Mouse (Mus musculus) G1E (cell line): ENCODE data around the gene Chst15. TPM values are rescaled to one million over a fixed set of nuclear protein-coding genes. Genes with fewer than 3 reads are reported as not detected.

Experiments used
- ATAC-seq: 2 replicates; pipeline ENCODE4 v1.8.0; 2016; ENCODE audit warnings: mild to moderate bottlenecking; ENCODE audit not compliant: insufficient number of reproducible peaks, poor library complexity, low FRiP score, severe bottlenecking; ENCODE audit errors: extremely low read depth
- DNase-seq: peaks from one replicate; pipeline ENCODE4 v3.0.0; 2012; ENCODE audit warnings: low spot score
- H3K27me3 ChIP-seq: 2 replicates; pipeline ENCODE4 v1.6.1; 2012; ENCODE audit warnings: mild to moderate bottlenecking, low read length, inconsistent platforms; ENCODE audit not compliant: insufficient read depth
- H3K36me3 ChIP-seq: replicated peaks from 2 replicates; pipeline ENCODE3; 2012; ENCODE audit warnings: mild to moderate bottlenecking, inconsistent platforms
- H3K4me1 ChIP-seq: 2 replicates; pipeline ENCODE4 v1.6.1; 2012; ENCODE audit warnings: low read depth, low read length, inconsistent platforms, mixed read lengths; ENCODE audit not compliant: insufficient read depth
- H3K4me3 ChIP-seq: 2 replicates; pipeline ENCODE4 v1.5.1; 2012; ENCODE audit warnings: low read depth, mild to moderate bottlenecking, inconsistent platforms, low read length, moderate library complexity, mixed read lengths
- H3K9me3 ChIP-seq: replicated peaks from 2 replicates; pipeline ENCODE4 v1.6.1; 2012; ENCODE audit warnings: inconsistent platforms
- CTCF ChIP-seq: IDR thresholded peaks from 2 replicates; pipeline ENCODE4 v1.5.1; 2012; ENCODE audit warnings: low read depth, low read length, inconsistent platforms, mixed read lengths
- GATA1 ChIP-seq: IDR thresholded peaks from 2 replicates; pipeline ENCODE4 v1.6.1; 2012; ENCODE audit warnings: borderline replicate concordance, low read length, inconsistent platforms, mixed read lengths
- GATA2 ChIP-seq: IDR thresholded peaks from 2 replicates; pipeline ENCODE4 v1.6.1; 2012; ENCODE audit warnings: low read depth, low read length, inconsistent platforms, borderline replicate concordance
- POLR2AphosphoS5 ChIP-seq: IDR thresholded peaks from 2 replicates; pipeline ENCODE4 v1.6.1; 2012; ENCODE audit warnings: low read depth, low read length, inconsistent platforms; ENCODE audit not compliant: insufficient replicate concordance
- TAL1 ChIP-seq: conservative IDR thresholded peaks from 2 replicates; pipeline ENCODE4 v1.6.1; 2012; ENCODE audit warnings: low read depth, low read length, inconsistent platforms, mixed read lengths
- polyA plus RNA-seq: library from polyadenylated mRNA; stranded (reverse); fragments of >175 nt; gene quantifications from 2 replicates; pipeline ENCODE4 v1.2.3, GENCODE M21; 2012
- total RNA-seq, 2 experiments: library from RNA; stranded (forward) in 1 of 2; stranded (reverse) in 1 of 2; fragments of 200-1000 nt in 1 of 2; fragments of >200 nt in 1 of 2; fragmentation: Nextera tagmentation in 1 of 2; gene quantifications; 2 replicates each; pipeline ENCODE4 v1.2.3; 2014 to 2017

Chst15 gene
- total and polyA plus RNA-seq, 3 experiments, result 0.05 TPM; not detected in 2

DNA sequence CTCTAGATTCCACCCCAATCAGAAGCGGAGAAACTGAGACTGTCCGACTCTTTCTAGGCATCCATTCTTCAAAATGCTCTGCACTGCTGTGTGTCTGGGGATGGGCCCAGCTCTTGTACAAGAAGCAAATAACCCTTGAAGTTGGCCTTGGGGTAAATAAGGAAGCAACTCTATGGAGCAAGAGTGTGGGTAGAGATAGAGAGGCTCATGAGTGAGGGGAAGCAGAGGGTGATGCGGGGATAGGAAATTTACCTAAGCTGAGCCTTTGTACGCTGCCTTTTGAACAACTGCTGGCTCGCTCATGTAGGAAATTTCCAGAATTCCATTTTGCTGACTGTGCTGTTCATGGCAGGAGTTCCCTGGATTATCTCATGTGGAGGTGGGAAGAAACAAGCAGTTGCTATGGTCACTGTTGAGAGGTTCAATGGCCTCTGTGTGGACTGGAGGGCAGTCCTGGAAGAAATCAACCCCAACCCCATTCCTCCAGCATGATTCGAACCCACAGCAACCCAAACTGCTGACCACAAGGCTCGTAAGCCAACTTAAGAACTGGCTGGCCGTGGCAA is 89.9 kb downstream of the Chst15 start:
- no peaks in the 10 kb centered on the region for H3K4me1 ChIP-seq
- TF ChIP-seq GATA1 (no peak), CTCF (no peak)
- no peak for DNase-seq
- no peaks in the 10 kb centered on the region for H3K36me3 ChIP-seq
- H3K4me3 ChIP-seq, result no peak overlapping the region
- peaks cover 75% of the 10 kb centered on the region for H3K9me3 ChIP-seq
- no peak for ATAC-seq
- H3K27me3 ChIP-seq, result no peaks in the 10 kb centered on the region

GRCm38 (mm10) chr7:132226379-132227074 is 90.5 kb downstream of the Chst15 start:
- no peak for ATAC-seq
- H3K36me3 ChIP-seq, result no peaks in the 10 kb centered on the region
- no peaks in the 10 kb centered on the region for H3K4me1 ChIP-seq
- no peaks in the 10 kb centered on the region for H3K27me3 ChIP-seq
- peaks cover 71% of the 10 kb centered on the region for H3K9me3 ChIP-seq
- H3K4me3 ChIP-seq, result no peak overlapping the region
- no peak for DNase-seq
- TF ChIP-seq CTCF (no peak), TAL1 (no peak), GATA2 (no peak), POLR2AphosphoS5 (no peak), GATA1 (no peak)

DNA sequence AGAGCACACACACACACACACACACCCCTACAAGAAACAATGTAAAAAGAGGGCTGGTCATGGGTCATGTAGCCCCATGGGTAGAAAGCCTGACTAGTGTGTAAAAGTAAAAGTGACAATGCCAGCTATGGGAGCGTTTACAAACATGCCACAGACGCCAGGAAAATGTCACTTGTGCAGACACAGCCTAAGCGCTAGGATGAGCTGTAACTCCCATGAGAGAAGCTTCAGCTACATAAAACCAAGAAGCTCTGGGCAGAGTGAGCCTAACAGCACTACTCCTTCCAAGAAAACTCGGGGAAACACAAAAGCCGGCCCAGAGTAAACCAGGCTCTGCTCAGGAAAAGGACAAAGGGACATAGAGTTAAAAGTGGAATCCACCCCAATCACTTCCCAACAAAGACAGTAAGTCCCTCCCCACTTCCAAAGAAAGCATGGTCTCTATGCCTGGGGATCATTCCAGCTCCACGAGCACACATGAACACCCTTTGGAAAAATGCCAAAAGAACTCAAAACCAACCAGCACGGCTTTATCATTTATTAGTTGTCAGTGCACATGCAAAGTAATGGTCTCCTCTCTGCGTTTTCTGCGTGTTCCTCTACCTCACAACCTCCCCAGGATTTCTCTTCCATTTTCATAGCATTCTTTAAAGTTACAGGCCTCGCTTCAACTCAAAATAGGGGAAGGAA is 93.4 kb downstream of the Chst15 start:
- ATAC-seq (no peak), DNase-seq (no peak)
- TF ChIP-seq TAL1, result no peak
- TF ChIP-seq POLR2AphosphoS5, result no peak
- TF ChIP-seq GATA1, result no peak
- TF ChIP-seq GATA2, result no peak
- TF ChIP-seq CTCF, result no peak
- peaks cover 62% of the 10 kb centered on the region for H3K9me3 ChIP-seq
- no peaks in the 10 kb centered on the region for H3K27me3 ChIP-seq
- H3K4me1 ChIP-seq, result no peaks in the 10 kb centered on the region
- H3K4me3 ChIP-seq, result no peak overlapping the region
- H3K36me3 ChIP-seq, result no peaks in the 10 kb centered on the region

- Histone ChIP-seq H3K4me3 (no peak overlapping the region), H3K27me3 (no peaks in the 10 kb centered on the region), H3K9me3 (peaks cover 76% of the 10 kb centered on the region), H3K4me1 (no peaks in the 10 kb centered on the region), H3K36me3 (no peaks in the 10 kb centered on the region)
- no peak for ATAC-seq
- no peak for DNase-seq
- TF ChIP-seq POLR2AphosphoS5 (no peak), CTCF (no peak), GATA2 (no peak), TAL1 (no peak), GATA1 (no peak)
Observed at GRCm38 (mm10) chr7:132214031-132214430, 103.0 kb downstream of the Chst15 start.

GRCm38 (mm10) chr7:132213460-132213859 is 103.6 kb downstream of the Chst15 start:
- H3K4me1 ChIP-seq, result no peaks in the 10 kb centered on the region
- H3K36me3 ChIP-seq, result no peaks in the 10 kb centered on the region
- no peak overlapping the region for H3K4me3 ChIP-seq
- ATAC-seq (no peak), DNase-seq (no peak)
- TF ChIP-seq TAL1 (no peak), CTCF (no peak)
- H3K9me3 ChIP-seq, result peaks cover 79% of the 10 kb centered on the region
- H3K27me3 ChIP-seq, result no peaks in the 10 kb centered on the region

- TF ChIP-seq GATA1 (no peak), GATA2 (no peak), POLR2AphosphoS5 (no peak), TAL1 (no peak), CTCF (no peak)
- no peaks in the 10 kb centered on the region for H3K27me3 ChIP-seq
Observed at GRCm38 (mm10) chr7:132211920-132212701, 104.9 kb downstream of the Chst15 start.

More at GRCm38 (mm10) chr7:132211920-132212701, 104.9 kb downstream of the Chst15 start:
- H3K9me3 ChIP-seq, result peaks cover 86% of the 10 kb centered on the region
- no peaks in the 10 kb centered on the region for H3K36me3 ChIP-seq
- no peaks in the 10 kb centered on the region for H3K4me1 ChIP-seq
- no peak for ATAC-seq
- H3K4me3 ChIP-seq, result no peak overlapping the region
- DNase-seq, result no peak
